Mouse (Mus musculus): ENCODE results near the gene Cldn10.
"Not testable (repeated sequence)": the region's sequence is repeated elsewhere in the genome, so short reads cannot be mapped to it uniquely, and the experiment has no call there.

The Cldn10 gene

DNA sequence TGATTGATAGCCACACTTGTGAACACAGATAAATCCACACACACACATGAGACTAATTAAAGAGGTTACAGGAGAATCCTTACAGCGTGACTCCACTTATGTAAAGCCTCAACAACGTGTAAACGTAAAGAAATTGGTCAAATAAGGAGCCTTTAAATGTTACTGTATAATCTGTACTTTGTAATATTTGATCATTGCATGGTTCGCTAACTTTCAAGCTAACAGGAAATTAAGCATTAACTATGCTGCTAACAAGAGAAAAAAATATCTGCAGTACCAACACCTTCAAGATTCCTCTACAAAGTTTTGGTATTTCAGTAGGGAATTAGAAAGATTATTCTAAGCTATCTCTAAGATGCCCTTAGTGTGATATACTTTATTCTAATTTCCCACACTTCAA, at the start of gene Cldn10:
Gene Cldn10 (plus strand): TSS at position 288 of the 400 bp plus-strand sequence.
- no peak for DNase-seq

- DNase-seq: no peak
These were observed 45.9 kb upstream of the Cldn10 start for GRCm38 (mm10) chr14:118741780-118742179.

DNA sequence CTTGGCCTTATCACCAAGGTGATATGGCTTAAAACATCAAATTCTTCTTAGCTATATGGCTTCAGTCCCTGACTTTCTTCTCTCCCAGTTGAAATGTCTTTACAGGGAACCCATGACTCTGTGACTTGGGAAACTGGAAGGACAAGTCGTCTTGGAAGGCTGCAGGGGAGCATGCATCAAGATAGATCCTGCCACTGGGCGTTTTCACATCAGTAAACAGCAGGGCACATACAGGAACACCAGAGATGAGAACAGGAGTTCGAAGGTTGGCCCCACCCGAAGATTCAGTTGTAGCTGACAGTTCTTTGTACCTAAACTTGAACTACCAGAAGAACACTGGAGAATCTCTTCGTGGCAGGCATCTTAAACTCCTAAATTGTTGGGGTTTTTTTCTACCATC, 44.8 kb upstream of the Cldn10 start:
- DNase-seq: peak in 1 of 2 experiments; percentile 0

DNA sequence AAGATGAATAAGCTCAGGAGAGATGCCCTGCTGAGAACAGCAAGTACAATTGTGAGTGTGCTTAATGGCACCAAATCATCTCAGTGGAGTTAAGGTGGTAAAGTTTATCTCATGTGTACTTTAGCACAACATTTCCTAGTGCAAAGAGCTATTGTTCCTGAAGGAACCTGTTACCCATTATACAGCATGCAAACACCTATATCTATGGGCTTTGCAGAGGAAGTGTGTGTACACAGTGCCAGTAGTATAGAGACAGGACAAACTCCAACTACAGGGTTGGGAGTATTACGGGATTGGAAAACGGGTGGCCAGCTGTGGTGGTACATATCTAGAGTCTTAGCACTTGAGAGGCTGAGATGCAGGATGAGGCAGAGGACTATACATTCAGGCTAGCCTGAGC, 38.6 kb upstream of the Cldn10 start:
- no peak for DNase-seq

DNA sequence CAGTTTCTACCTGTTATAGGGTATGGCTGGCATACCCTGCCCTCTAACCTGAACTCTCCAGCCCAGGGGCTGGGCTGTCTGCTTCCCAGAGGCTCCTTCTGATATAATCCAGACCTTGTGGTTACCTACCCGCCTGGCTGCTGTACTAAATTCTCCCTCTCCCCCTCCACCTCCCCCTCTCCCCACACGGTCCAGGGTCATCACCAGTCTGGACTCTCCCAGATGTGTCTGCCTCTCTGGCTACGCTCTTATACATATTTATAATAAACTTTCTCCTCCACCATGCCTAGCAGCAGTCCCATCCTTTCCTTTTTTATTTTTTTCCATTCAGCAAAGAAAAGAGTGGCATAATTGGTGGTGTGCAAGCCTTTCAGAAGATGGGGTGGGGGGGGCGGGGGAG, 38.0 kb upstream of the Cldn10 start:
- DNase-seq: no peak

GRCm38 (mm10) chr14:118750505-118751192, 37.1 kb upstream of the Cldn10 start:
- DNase-seq: no peak

- DNase-seq: no peak
These were observed 36.4 kb upstream of the Cldn10 start for GRCm38 (mm10) chr14:118751193-118751753.

GRCm38 (mm10) chr14:118756015-118756414, 31.7 kb upstream of the Cldn10 start:
- DNase-seq: no peak

- no peak for DNase-seq
These were observed 31.1 kb upstream of the Cldn10 start for GRCm38 (mm10) chr14:118756566-118756965.

- not testable (repeated sequence) for DNase-seq
These were observed 24.3 kb upstream of the Cldn10 start for GRCm38 (mm10) chr14:118763362-118763761.

DNA sequence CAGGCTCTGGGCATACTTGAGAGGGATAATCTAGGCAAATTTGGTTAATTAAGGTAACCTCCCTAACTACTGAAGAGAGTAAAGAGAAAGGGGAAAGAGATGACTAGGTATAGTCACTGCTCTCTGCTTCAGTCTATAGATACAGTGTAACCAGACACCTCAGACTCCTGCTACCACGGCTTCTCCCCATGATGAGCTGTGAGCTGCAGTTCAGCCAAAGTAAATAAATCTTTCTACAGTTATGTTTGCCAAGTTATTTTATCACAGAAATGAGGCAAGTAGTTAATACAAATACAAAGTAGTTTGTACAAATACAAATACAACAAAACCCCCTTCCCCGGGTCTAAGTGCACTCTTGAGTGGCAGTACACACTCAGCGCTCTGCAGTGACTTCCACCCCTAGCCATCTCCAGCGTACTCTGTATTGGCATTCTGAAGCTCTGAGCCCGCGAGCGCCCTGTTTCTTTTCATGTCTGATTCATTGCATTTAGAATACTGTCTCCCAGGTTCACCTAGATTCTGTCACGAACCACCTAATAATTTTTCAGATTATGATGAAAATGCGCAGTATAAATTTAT, 23.7 kb upstream of the Cldn10 start:
- no peak for DNase-seq

- DNase-seq: peak in 1 of 2 experiments; percentile 13
These were observed 22.4 kb upstream of the Cldn10 start for GRCm38 (mm10) chr14:118765306-118765705.

DNA sequence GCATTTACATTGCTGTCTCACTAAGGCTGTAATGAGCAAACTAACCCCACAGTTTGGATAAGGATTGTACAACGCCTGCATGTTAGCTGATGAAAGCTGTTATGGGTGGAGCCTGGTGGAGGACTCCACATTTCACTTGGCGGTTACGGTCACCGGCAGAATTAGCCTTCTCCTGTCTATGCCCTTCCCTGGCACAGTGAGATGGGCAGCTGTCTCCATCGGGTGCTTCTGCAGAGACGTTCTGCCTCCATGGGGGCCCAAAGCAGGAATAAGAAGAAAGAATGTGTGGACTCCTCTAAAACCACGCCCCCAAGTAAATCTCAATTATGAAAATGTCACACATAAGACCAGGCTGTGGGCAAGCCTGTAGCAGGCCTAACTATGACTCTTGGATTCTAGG, 21.8 kb upstream of the Cldn10 start:
- no peak for DNase-seq

DNA sequence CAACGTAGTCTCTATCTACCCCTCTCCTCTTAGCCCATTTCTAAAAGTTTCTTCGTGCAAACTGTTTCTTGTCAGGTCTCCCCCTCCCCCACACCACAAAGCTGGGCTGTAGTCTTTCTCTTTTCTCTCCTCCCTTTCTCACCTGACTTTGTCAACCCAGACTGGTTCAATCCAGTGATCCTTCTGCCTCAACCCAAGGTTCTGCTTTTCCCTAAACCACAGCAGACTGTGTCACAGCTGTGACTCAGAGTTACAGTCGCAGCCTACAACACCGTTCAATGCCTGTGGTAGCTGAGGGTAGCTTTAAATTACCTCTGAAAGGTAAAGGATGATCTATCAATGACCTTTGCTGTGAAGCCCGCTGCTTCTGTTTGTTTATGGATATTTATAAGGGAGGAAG, 21.3 kb upstream of the Cldn10 start:
- no peak for DNase-seq

DNA sequence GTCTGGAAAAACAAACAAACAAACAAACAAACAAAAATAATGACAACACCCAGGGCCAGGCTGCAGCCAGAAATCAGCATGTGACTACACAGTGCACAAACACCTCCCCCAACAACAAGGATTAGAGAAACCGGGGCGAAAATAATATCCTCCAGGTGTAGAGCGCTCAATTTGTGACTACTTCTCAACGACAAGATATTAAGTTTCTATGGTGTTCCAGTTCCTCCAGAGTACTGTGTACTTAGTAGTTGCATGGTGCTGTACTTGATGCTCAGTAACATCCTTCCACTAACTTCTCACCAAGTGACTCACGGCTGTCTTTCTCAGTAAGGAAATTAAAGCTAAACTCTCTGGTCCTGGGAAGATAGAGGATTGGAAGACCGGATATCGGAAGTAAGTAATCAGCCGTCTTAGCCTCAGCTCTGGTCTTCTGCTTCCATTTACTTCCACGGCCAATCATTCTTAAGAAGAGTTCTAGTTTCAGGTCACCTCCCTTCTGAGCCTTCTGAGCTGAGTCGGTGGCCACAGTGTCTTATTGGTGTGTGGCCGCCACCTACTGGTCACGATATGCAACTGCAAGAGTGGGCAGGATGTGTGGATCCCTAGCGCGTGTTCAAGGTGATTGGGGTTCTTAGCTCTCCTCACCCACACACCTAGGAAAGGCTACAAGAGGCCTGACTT, 19.9 kb upstream of the Cldn10 start:
- peak; percentile 80 to 85 for DNase-seq

- DNase-seq: no peak
These were observed 19.4 kb upstream of the Cldn10 start for GRCm38 (mm10) chr14:118768354-118768713.

DNA sequence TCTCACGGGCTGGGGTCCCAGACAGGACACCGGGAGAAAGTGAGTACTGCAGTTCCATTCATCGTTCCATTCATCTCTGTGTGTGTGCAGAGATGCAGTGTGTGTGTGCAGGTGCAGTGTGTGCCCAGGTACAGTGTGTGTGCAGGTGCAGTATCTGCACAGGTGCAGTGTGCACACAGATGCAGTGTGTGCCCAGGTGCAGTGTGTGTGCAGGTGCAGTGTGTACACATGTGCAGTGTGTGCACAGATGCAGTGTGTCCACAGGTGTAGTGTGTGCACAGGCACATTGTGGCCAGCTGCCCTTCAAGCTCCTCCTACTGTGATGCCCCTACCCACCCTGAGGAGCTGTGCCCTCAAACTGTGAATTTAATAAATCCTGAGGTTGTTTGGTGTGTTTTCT, 14.0 kb upstream of the Cldn10 start:
- no peak for DNase-seq

DNA sequence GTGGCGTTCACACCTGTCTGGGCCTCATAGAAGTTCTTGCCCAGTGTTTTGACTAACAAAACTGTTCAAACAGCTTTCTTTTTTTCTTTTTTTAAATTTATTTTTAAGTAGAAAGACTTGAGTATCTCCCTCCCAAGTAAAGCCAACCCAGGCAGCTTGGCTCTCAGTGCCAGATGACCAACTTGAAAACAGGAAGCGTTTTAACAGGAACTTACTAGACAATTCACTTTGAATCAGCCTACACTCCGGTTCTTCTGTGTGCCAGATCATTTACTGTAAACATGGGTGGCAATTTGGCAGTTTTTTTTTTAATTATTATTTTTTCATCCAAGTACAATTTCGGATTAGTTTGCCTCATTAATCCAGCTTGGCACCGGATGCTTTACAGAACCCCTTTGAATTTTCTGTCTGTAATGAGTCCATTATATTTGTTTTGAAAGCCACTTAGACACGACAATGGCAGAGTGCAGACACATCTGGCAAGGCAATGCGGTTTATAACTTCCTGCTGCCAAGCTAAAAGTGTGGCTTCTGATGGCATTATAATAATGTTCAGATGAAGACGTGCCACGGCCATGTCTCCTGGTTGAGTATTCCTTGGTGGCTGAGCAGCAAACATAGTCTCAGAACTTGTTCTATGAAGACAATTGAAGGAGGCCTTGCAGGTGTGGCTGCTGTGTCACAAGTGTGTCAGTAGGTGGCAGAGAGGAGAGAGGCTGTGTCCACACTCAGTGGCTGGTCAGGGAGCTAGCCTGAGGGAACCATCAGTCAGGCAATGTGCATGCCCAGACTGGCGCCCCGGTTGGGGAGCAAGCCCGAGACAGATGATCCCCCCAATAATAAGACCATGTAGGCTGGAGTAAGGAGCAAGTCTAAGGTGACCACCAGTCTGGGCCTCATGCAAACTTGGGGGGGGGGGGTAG, 12.9 kb upstream of the Cldn10 start:
- DNase-seq: peak in 1 of 2 experiments; percentile 19

- DNase-seq: no peak
These were observed 12.2 kb upstream of the Cldn10 start for GRCm38 (mm10) chr14:118775554-118775953.

- no peak for DNase-seq
These were observed 11.3 kb upstream of the Cldn10 start for GRCm38 (mm10) chr14:118776372-118776771.

DNA sequence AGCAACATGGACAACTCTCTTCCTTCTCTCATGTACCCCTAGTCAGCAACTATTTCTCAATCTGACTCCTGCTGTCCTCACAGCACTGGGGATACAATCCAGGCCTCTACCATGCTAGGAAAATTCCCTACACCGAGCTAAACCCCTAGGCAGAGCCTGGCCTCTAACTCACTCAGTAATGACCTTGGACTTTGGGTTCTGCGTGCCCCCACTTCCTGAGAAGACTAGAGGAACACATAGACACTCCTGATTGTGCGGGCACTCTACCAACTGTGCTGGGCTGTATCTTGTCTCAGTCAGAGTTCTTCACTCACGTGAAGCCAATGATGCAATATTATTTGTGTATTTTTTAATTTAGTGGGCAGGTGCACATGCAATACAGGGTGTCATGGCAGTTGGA, 10.2 kb upstream of the Cldn10 start:
- no peak for DNase-seq

GRCm38 (mm10) chr14:118781601-118782000, 6.1 kb upstream of the Cldn10 start:
- no peak for DNase-seq

DNA sequence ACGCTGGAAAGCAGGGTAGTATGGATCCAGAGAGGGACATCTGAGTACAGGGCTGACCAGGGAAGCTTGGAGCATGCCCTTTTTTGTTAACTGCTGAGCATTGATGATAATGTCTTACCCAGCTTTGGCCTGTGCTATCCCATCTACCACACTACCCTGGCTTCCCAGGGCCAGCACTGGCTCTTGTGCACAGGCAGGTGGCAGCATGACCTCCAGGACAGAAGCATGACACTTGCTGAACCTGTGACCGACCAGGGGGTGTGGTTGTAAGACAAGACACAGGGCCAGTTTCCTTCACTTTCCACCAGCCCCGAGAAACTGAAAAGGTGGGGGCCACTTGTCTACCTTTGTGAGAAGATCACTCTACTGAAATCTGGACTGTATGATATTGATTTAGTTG, 5.5 kb upstream of the Cldn10 start:
- no peak for DNase-seq

Data from cerebellum, postnatal 25 days (tissue).